Mouse (Mus musculus): Measurements from ENCODE around the gene Erc2. TPM values are rescaled to one million over a fixed set of nuclear protein-coding genes. Genes with fewer than 3 reads are reported as not detected.
A peak's percentile ranks its signal among the peaks of the same experiment; 100 is the strongest.

Gene Erc2
- polyA plus RNA-seq, 1 experiment from 2014 or later = 33.9 TPM

DNA sequence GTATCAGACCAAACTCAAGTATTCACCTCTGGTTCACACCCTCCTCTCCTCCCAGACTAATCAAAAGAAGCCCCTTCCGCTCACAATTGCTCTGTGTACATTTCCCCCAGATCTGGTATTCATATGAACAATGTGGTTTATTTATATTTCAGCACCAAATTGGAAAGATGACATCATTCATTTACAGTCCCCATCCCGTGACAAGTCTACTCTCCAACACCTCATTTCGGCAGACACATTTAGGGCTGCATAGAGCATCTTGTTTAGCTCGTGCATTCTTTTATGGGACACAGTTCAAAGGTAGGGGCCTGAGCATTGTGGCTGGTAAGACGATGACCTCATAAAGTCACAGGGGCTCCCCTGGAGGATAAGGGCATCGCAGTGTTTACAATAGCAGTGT is 677.9 kb downstream of the Erc2 start:
- no peaks in the 10 kb centered on the region for H3K27me3 ChIP-seq (ENCODE audit: control insufficient read depth, insufficient read depth, low read length)
- H3K36me3 ChIP-seq (ENCODE audit: control insufficient read depth, insufficient read depth, low read length) = no peaks in the 10 kb centered on the region
- WGBS = 84% methylated on average over 6 of the region's 6 CpGs
- H3K4me2 ChIP-seq (replicated peaks; ENCODE audit: low read depth, low read length) = no peak overlapping the region
- H3K4me3 ChIP-seq (ENCODE audit: low read depth, low read length) = no peak overlapping the region
- H3K27ac ChIP-seq (ENCODE audit: low read depth, low read length) = no peak overlapping the region
- H3K4me1 ChIP-seq (replicated peaks; ENCODE audit: control insufficient read depth, insufficient read depth, low read length) = no peaks in the 10 kb centered on the region
- DNase-seq (ENCODE audit: low spot score) (no peak), ATAC-seq (ENCODE audit: low FRiP score) (no peak)
- H3K9ac ChIP-seq (ENCODE audit: low read depth, low read length) = no peak overlapping the region
- H3K9me3 ChIP-seq (ENCODE audit: control insufficient read depth, low read length) = no peaks in the 10 kb centered on the region

DNA sequence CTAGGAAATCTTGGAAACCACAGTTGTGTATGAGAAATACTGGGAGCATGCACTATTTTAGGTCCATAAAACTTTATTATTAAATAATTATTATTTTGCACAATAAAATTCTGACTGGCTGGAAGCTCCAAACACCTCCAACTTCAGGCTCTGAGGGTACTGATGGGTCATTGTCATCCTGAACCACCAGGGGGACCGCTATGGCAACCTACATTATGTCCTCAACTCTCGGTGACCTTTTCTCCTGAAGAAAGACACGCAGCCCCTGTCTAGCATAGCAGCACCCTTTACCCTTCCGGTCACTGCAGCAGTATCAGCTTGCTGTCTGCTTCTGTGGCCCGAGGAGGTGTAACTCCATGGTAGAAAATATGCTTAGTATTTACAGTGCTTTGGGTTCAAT is 679.0 kb downstream of the Erc2 start:
- no peak overlapping the region for H3K9ac ChIP-seq (ENCODE audit: low read depth, low read length)
- H3K4me3 ChIP-seq (ENCODE audit: low read depth, low read length) = no peak overlapping the region
- H3K36me3 ChIP-seq (ENCODE audit: control insufficient read depth, insufficient read depth, low read length) = no peaks in the 10 kb centered on the region
- no peaks in the 10 kb centered on the region for H3K9me3 ChIP-seq (ENCODE audit: control insufficient read depth, low read length)
- H3K27ac ChIP-seq (ENCODE audit: low read depth, low read length) = no peak overlapping the region
- DNase-seq (ENCODE audit: low spot score) (peak; percentile 25), ATAC-seq (ENCODE audit: low FRiP score) (no peak)
- no peak overlapping the region for H3K4me2 ChIP-seq (replicated peaks; ENCODE audit: low read depth, low read length)
- WGBS = 49% methylated on average over 5 of the region's 5 CpGs
- H3K27me3 ChIP-seq (ENCODE audit: control insufficient read depth, insufficient read depth, low read length) = no peaks in the 10 kb centered on the region
- H3K4me1 ChIP-seq (replicated peaks; ENCODE audit: control insufficient read depth, insufficient read depth, low read length) = no peaks in the 10 kb centered on the region

DNA sequence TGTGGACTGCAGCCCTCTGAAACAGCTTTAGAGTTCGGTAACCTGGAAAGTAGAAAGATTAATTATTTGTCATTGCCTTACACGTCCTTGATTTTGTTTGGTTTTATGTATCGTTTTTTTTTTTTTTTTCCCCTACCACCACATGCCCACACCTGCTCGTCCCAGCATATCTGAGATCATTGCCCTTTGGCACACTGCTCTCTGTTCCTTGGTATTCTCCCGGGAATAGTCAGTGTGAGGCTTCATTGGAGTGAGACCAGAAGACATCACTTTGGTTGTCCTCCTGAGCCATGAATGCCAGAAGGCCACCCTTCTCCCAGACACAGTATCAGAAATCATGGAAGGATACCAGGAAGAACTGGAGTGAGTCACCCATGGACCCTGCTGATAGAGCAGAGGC is 681.9 kb downstream of the Erc2 start:
- Histone ChIP-seq H3K27me3 (ENCODE audit: control insufficient read depth, insufficient read depth, low read length) (no peaks in the 10 kb centered on the region), H3K4me2 (replicated peaks; ENCODE audit: low read depth, low read length) (no peak overlapping the region), H3K9ac (ENCODE audit: low read depth, low read length) (no peak overlapping the region), H3K9me3 (ENCODE audit: control insufficient read depth, low read length) (no peaks in the 10 kb centered on the region), H3K36me3 (ENCODE audit: control insufficient read depth, insufficient read depth, low read length) (no peaks in the 10 kb centered on the region), H3K4me1 (replicated peaks; ENCODE audit: control insufficient read depth, insufficient read depth, low read length) (no peaks in the 10 kb centered on the region), H3K4me3 (ENCODE audit: low read depth, low read length) (no peak overlapping the region), H3K27ac (ENCODE audit: low read depth, low read length) (no peak overlapping the region)
- no peak for DNase-seq (ENCODE audit: low spot score)
- 83% methylated on average over 5 of the region's 5 CpGs for WGBS
- ATAC-seq (ENCODE audit: low FRiP score) = no peak

DNA sequence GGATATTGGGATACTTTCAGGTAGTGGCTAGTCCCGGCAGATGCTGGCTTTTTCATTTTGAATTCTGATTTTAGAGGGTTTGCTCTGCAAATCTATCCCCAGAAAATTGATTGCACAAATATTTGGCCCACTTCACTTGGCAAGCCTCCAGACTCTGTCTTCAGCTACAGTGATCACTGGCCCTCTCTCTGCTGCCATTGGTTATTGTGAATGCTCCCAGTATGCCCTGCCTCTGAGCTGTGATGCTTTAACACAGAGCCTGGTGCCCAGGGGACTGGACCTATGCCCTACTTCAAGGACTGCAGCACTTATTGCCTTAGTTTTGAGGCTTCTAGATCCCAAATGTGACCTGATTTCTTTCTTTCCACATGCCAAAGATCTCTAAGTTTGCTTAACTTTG is 686.4 kb downstream of the Erc2 start:
- no peaks in the 10 kb centered on the region for H3K36me3 ChIP-seq (ENCODE audit: control insufficient read depth, insufficient read depth, low read length)
- no peaks in the 10 kb centered on the region for H3K27me3 ChIP-seq (ENCODE audit: control insufficient read depth, insufficient read depth, low read length)
- no peak for ATAC-seq (ENCODE audit: low FRiP score)
- H3K4me1 ChIP-seq (replicated peaks; ENCODE audit: control insufficient read depth, insufficient read depth, low read length) = no peaks in the 10 kb centered on the region
- H3K9me3 ChIP-seq (ENCODE audit: control insufficient read depth, low read length) = no peaks in the 10 kb centered on the region
- H3K4me2 ChIP-seq (replicated peaks; ENCODE audit: low read depth, low read length) = no peak overlapping the region
- H3K9ac ChIP-seq (ENCODE audit: low read depth, low read length) = no peak overlapping the region
- H3K4me3 ChIP-seq (ENCODE audit: low read depth, low read length) = no peak overlapping the region
- no peak for DNase-seq (ENCODE audit: low spot score)
- WGBS = 97% methylated on average over 1 of the region's 1 CpGs
- H3K27ac ChIP-seq (ENCODE audit: low read depth, low read length) = no peak overlapping the region

DNA sequence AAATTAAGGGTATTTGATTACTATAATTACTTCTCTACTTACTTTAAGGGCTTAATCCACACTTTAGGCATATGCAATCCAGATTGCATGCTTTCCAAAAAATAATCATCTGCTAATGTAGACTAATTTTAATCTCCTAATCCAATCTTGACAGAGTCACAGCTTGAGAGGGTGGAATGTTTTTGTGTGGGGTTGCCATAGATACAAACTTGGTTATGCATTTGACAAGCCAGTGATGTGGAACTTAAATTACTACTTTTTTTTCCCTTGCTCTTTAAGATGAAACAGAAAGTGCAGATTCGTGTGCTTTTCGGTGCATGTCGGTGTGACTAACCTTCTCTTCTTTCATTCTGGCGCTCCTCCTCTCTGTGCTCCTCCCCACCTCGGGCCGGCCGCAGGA is 694.6 kb downstream of the Erc2 start:
- H3K9ac ChIP-seq (ENCODE audit: low read depth, low read length) = no peak overlapping the region
- H3K4me1 ChIP-seq (replicated peaks; ENCODE audit: control insufficient read depth, insufficient read depth, low read length) = no peaks in the 10 kb centered on the region
- H3K4me2 ChIP-seq (replicated peaks; ENCODE audit: low read depth, low read length) = no peak overlapping the region
- DNase-seq (ENCODE audit: low spot score) (no peak), ATAC-seq (ENCODE audit: low FRiP score) (no peak)
- no peak overlapping the region for H3K4me3 ChIP-seq (ENCODE audit: low read depth, low read length)
- 77% methylated on average over 7 of the region's 7 CpGs for WGBS
- H3K27ac ChIP-seq (ENCODE audit: low read depth, low read length) = no peak overlapping the region
- no peaks in the 10 kb centered on the region for H3K36me3 ChIP-seq (ENCODE audit: control insufficient read depth, insufficient read depth, low read length)
- H3K27me3 ChIP-seq (ENCODE audit: control insufficient read depth, insufficient read depth, low read length) = no peaks in the 10 kb centered on the region
- H3K9me3 ChIP-seq (ENCODE audit: control insufficient read depth, low read length) = no peaks in the 10 kb centered on the region

DNA sequence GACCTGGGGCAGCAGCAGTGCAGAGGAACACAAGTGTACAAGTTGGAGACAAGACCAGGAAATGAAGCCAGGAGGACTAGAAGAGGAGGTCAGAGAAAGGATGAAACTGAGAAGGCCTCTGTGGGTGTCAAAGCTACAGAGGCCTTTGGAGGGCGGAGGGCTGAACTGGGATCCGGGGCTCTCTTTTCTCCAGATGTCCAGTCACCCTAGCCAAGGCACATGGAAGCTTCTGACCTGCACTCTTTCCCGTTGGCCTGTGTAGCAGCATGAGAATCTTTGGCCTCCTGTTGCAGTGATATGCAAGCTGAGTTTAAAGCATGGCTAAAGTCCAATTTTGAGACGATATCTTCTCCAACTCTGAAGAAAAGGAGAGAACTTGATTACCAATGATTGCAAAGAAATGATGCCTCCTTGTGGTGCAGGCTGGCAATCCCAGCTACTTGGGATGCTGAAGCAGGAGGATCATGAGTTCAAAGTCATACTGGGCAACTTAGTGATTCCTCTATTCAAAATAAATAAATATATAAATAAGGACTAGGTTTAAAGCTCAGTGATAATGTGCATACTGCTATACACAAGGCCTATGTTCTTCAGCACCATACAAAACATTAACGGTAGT is 699.8 kb downstream of the Erc2 start:
- Histone ChIP-seq H3K4me1 (replicated peaks; ENCODE audit: control insufficient read depth, insufficient read depth, low read length) (no peaks in the 10 kb centered on the region), H3K4me2 (replicated peaks; ENCODE audit: low read depth, low read length) (no peak overlapping the region), H3K27me3 (ENCODE audit: control insufficient read depth, insufficient read depth, low read length) (no peaks in the 10 kb centered on the region), H3K4me3 (ENCODE audit: low read depth, low read length) (no peak overlapping the region), H3K9me3 (ENCODE audit: control insufficient read depth, low read length) (no peaks in the 10 kb centered on the region), H3K36me3 (ENCODE audit: control insufficient read depth, insufficient read depth, low read length) (no peaks in the 10 kb centered on the region), H3K9ac (ENCODE audit: low read depth, low read length) (no peak overlapping the region), H3K27ac (ENCODE audit: low read depth, low read length) (no peak overlapping the region)
- no peak for ATAC-seq (ENCODE audit: low FRiP score)
- WGBS = 87% methylated on average over 5 of the region's 5 CpGs
- no peak for DNase-seq (ENCODE audit: low spot score)

DNA sequence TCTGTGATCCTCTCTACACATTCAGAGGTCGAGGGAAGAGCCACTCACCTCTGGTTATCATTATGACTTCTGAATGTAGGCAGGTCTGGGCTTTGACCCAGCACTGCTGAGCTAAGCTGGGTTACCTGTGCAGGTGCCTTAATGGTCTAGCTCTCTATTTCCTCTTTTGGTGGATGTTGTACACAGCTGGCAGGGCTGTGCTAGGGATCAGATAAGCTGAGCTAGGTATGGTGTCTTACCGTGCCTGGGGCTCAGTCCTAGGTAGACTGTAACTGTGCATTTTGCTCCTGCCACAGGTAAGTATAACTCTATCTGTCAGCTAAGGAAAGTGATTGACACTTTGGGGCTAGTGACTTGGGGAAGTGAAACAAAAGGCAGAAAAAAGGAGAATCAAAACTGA is 701.0 kb downstream of the Erc2 start:
- 81% methylated on average over 2 of the region's 2 CpGs for WGBS
- no peak overlapping the region for H3K9ac ChIP-seq (ENCODE audit: low read depth, low read length)
- H3K27ac ChIP-seq (ENCODE audit: low read depth, low read length) = no peak overlapping the region
- H3K27me3 ChIP-seq (ENCODE audit: control insufficient read depth, insufficient read depth, low read length) = no peaks in the 10 kb centered on the region
- no peak overlapping the region for H3K4me3 ChIP-seq (ENCODE audit: low read depth, low read length)
- H3K4me1 ChIP-seq (replicated peaks; ENCODE audit: control insufficient read depth, insufficient read depth, low read length) = no peaks in the 10 kb centered on the region
- no peaks in the 10 kb centered on the region for H3K9me3 ChIP-seq (ENCODE audit: control insufficient read depth, low read length)
- no peak for ATAC-seq (ENCODE audit: low FRiP score)
- H3K36me3 ChIP-seq (ENCODE audit: control insufficient read depth, insufficient read depth, low read length) = no peaks in the 10 kb centered on the region
- DNase-seq (ENCODE audit: low spot score) = no peak
- no peak overlapping the region for H3K4me2 ChIP-seq (replicated peaks; ENCODE audit: low read depth, low read length)

DNA sequence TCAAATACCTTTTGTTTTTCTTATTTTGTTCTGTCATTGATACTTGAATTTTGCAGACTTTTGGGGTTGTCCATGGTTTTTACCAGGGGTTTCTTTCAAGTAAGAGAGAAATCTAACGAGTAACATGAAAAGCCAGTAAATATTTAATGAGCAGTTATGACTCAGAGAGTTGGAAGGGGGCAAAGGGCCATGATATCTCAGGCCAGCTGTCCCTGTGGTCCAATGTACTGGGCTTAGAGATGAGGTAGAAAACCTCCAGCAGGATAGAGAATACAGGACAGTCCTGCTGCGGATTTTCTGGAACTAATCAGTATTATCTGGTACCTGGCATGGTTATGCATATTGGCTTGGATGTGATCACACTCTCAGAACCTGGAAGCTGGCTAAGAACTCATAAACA is 701.5 kb downstream of the Erc2 start:
- Histone ChIP-seq H3K36me3 (ENCODE audit: control insufficient read depth, insufficient read depth, low read length) (no peaks in the 10 kb centered on the region), H3K4me1 (replicated peaks; ENCODE audit: control insufficient read depth, insufficient read depth, low read length) (no peaks in the 10 kb centered on the region), H3K4me3 (ENCODE audit: low read depth, low read length) (no peak overlapping the region), H3K27me3 (ENCODE audit: control insufficient read depth, insufficient read depth, low read length) (no peaks in the 10 kb centered on the region), H3K27ac (ENCODE audit: low read depth, low read length) (no peak overlapping the region), H3K4me2 (replicated peaks; ENCODE audit: low read depth, low read length) (no peak overlapping the region), H3K9ac (ENCODE audit: low read depth, low read length) (no peak overlapping the region), H3K9me3 (ENCODE audit: control insufficient read depth, low read length) (no peaks in the 10 kb centered on the region)
- 90% methylated on average over 2 of the region's 2 CpGs for WGBS
- DNase-seq (ENCODE audit: low spot score) (no peak), ATAC-seq (ENCODE audit: low FRiP score) (no peak)

DNA sequence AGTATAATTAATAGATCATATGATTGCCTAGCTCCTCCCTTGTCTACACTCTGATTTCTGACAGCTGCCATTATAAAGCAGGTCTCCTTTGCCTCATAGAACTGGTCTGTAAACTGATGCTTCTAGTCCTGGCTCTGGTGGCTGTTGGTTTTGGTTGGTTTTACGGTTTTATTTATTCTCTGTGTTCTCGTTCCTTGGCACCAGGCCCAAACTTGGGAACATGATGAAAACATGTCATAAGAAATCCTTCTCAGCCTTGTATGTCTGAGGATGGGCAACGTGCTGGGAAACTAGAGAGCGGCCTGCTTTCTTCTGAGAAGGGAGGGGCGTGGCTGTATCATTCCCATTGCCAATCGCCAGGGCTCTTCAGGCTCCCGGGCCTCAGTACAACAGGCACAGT is 704.2 kb downstream of the Erc2 start:
- Histone ChIP-seq H3K27me3 (ENCODE audit: control insufficient read depth, insufficient read depth, low read length) (no peaks in the 10 kb centered on the region), H3K27ac (ENCODE audit: low read depth, low read length) (no peak overlapping the region), H3K9me3 (ENCODE audit: control insufficient read depth, low read length) (no peaks in the 10 kb centered on the region), H3K4me2 (replicated peaks; ENCODE audit: low read depth, low read length) (no peak overlapping the region), H3K4me1 (replicated peaks; ENCODE audit: control insufficient read depth, insufficient read depth, low read length) (no peaks in the 10 kb centered on the region), H3K4me3 (ENCODE audit: low read depth, low read length) (no peak overlapping the region), H3K36me3 (ENCODE audit: control insufficient read depth, insufficient read depth, low read length) (no peaks in the 10 kb centered on the region), H3K9ac (ENCODE audit: low read depth, low read length) (no peak overlapping the region)
- WGBS = 88% methylated on average over 7 of the region's 7 CpGs
- no peak for ATAC-seq (ENCODE audit: low FRiP score)
- DNase-seq (ENCODE audit: low spot score) = no peak

Data from hindbrain, embryonic 11.5 days (tissue).